Mouse (Mus musculus): ENCODE data around the gene Evi5l. TPM values are rescaled to one million over a fixed set of nuclear protein-coding genes. Genes with fewer than 3 reads are reported as not detected.
"Not testable (repeated sequence)": the region's sequence is repeated elsewhere in the genome, so short reads cannot be mapped to it uniquely, and the experiment has no call there.

Evi5l gene
- polyA plus RNA-seq, 1 experiment from 2014 or later: 86.7 TPM

- Histone ChIP-seq H3K27me3 (ENCODE audit: control insufficient read depth, insufficient read depth, low read length) (no peaks in the 10 kb centered on the region), H3K4me2 (ENCODE audit: low read depth, low read length) (no peak overlapping the region), H3K4me3 (ENCODE audit: low read depth, low read length) (no peak overlapping the region), H3K36me3 (ENCODE audit: control insufficient read depth, insufficient read depth, low read length) (peaks cover 49% of the 10 kb centered on the region), H3K9ac (replicated peaks; ENCODE audit: low read depth, low read length) (no peak overlapping the region), H3K9me3 (ENCODE audit: control insufficient read depth, low read length) (no peaks in the 10 kb centered on the region), H3K4me1 (ENCODE audit: control insufficient read depth, insufficient read depth, low read length) (no peaks in the 10 kb centered on the region), H3K27ac (ENCODE audit: low read depth, low read length) (no peak overlapping the region)
- WGBS: 96% methylated on average over 8 of the region's 8 CpGs
- no peak for ATAC-seq (ENCODE audit: low read depth)
Observed at GRCm38 (mm10) chr8:4247241-4247640, 80.9 kb downstream of the Evi5l start.

GRCm38 (mm10) chr8:4247951-4248540 is 81.7 kb downstream of the Evi5l start, which contains the start of gene Tgfbr3l:
TSS of gene Tgfbr3l (plus strand) at chr8:4248214.
- H3K27me3 ChIP-seq (ENCODE audit: control insufficient read depth, insufficient read depth, low read length): no peaks in the 10 kb centered on the region
- no peak within 1 kb of the TSS for H3K4me2 ChIP-seq (ENCODE audit: low read depth, low read length)
- no peak within 1 kb of the TSS for H3K9ac ChIP-seq (replicated peaks; ENCODE audit: low read depth, low read length)
- H3K4me3 ChIP-seq (ENCODE audit: low read depth, low read length): no peak within 1 kb of the TSS
- no peaks in the 10 kb centered on the region for H3K4me1 ChIP-seq (ENCODE audit: control insufficient read depth, insufficient read depth, low read length)
- H3K27ac ChIP-seq (ENCODE audit: low read depth, low read length): no peak within 1 kb of the TSS
- peaks cover 45% of the 10 kb centered on the region for H3K36me3 ChIP-seq (ENCODE audit: control insufficient read depth, insufficient read depth, low read length)
- H3K9me3 ChIP-seq (ENCODE audit: control insufficient read depth, low read length): no peaks in the 10 kb centered on the region
- ATAC-seq (ENCODE audit: low read depth): no peak
- WGBS: 76% methylated on average over 15 of the region's 15 CpGs

GRCm38 (mm10) chr8:4249213-4249612 is 82.8 kb downstream of the Evi5l start:
- Histone ChIP-seq H3K4me1 (ENCODE audit: control insufficient read depth, insufficient read depth, low read length) (peaks cover 4% of the 10 kb centered on the region), H3K27me3 (ENCODE audit: control insufficient read depth, insufficient read depth, low read length) (no peaks in the 10 kb centered on the region), H3K4me3 (ENCODE audit: low read depth, low read length) (no peak overlapping the region), H3K36me3 (ENCODE audit: control insufficient read depth, insufficient read depth, low read length) (peaks cover 38% of the 10 kb centered on the region), H3K4me2 (ENCODE audit: low read depth, low read length) (no peak overlapping the region), H3K27ac (ENCODE audit: low read depth, low read length) (no peak overlapping the region), H3K9me3 (ENCODE audit: control insufficient read depth, low read length) (no peaks in the 10 kb centered on the region), H3K9ac (replicated peaks; ENCODE audit: low read depth, low read length) (no peak overlapping the region)
- WGBS: 12% methylated on average over 29 of the region's 29 CpGs
- no peak for ATAC-seq (ENCODE audit: low read depth)

- Histone ChIP-seq H3K9ac (replicated peaks; ENCODE audit: low read depth, low read length) (no peak overlapping the region), H3K36me3 (ENCODE audit: control insufficient read depth, insufficient read depth, low read length) (peaks cover 26% of the 10 kb centered on the region), H3K9me3 (ENCODE audit: control insufficient read depth, low read length) (no peaks in the 10 kb centered on the region), H3K27ac (ENCODE audit: low read depth, low read length) (no peak overlapping the region), H3K4me1 (ENCODE audit: control insufficient read depth, insufficient read depth, low read length) (peaks cover 7% of the 10 kb centered on the region), H3K4me3 (ENCODE audit: low read depth, low read length) (no peak overlapping the region), H3K27me3 (ENCODE audit: control insufficient read depth, insufficient read depth, low read length) (no peaks in the 10 kb centered on the region), H3K4me2 (ENCODE audit: low read depth, low read length) (no peak overlapping the region)
- WGBS: 28% methylated on average over 26 of the region's 26 CpGs
- peak; percentile 9; the same call in 1 of the 2 replicates for ATAC-seq (ENCODE audit: low read depth)
Observed at GRCm38 (mm10) chr8:4250306-4250970, 84.1 kb downstream of the Evi5l start.

- peaks cover 21% of the 10 kb centered on the region for H3K36me3 ChIP-seq (ENCODE audit: control insufficient read depth, insufficient read depth, low read length)
- peak overlapping the region; percentile 86; the same call in 1 of the 2 replicates for H3K9ac ChIP-seq (replicated peaks; ENCODE audit: low read depth, low read length)
- peak overlapping the region; percentile 92 for H3K4me3 ChIP-seq (ENCODE audit: low read depth, low read length)
- 45% methylated on average over 8 of the region's 8 CpGs for WGBS
- H3K4me1 ChIP-seq (ENCODE audit: control insufficient read depth, insufficient read depth, low read length): peaks cover 13% of the 10 kb centered on the region
- H3K27me3 ChIP-seq (ENCODE audit: control insufficient read depth, insufficient read depth, low read length): no peaks in the 10 kb centered on the region
- H3K9me3 ChIP-seq (ENCODE audit: control insufficient read depth, low read length): no peaks in the 10 kb centered on the region
- H3K4me2 ChIP-seq (ENCODE audit: low read depth, low read length): peak overlapping the region; percentile 47
- ATAC-seq (ENCODE audit: low read depth): 0 out of 2 replicates have a peak, but pooled peaks have one; percentile 0
- peak overlapping the region; percentile 88 for H3K27ac ChIP-seq (ENCODE audit: low read depth, low read length)
Observed at GRCm38 (mm10) chr8:4252116-4252760, 85.9 kb downstream of the Evi5l start.

GRCm38 (mm10) chr8:4252934-4253841 is 86.8 kb downstream of the Evi5l start, which contains the start of gene Snapc2:
TSS of gene Snapc2 (plus strand) at chr8:4253080.
- peak within 1 kb of the TSS; percentile 88 for H3K27ac ChIP-seq (ENCODE audit: low read depth, low read length)
- peak; percentile 89 for ATAC-seq (ENCODE audit: low read depth)
- H3K4me2 ChIP-seq (ENCODE audit: low read depth, low read length): peak within 1 kb of the TSS; percentile 47
- under 1% methylated on average over 69 of the region's 69 CpGs for WGBS
- peak within 1 kb of the TSS; percentile 92 for H3K4me3 ChIP-seq (ENCODE audit: low read depth, low read length)
- H3K4me1 ChIP-seq (ENCODE audit: control insufficient read depth, insufficient read depth, low read length): peaks cover 22% of the 10 kb centered on the region
- peaks cover 17% of the 10 kb centered on the region for H3K36me3 ChIP-seq (ENCODE audit: control insufficient read depth, insufficient read depth, low read length)
- H3K9me3 ChIP-seq (ENCODE audit: control insufficient read depth, low read length): no peaks in the 10 kb centered on the region
- H3K9ac ChIP-seq (replicated peaks; ENCODE audit: low read depth, low read length): peak within 1 kb of the TSS; percentile 86
- no peaks in the 10 kb centered on the region for H3K27me3 ChIP-seq (ENCODE audit: control insufficient read depth, insufficient read depth, low read length)

- peaks cover 12% of the 10 kb centered on the region for H3K36me3 ChIP-seq (ENCODE audit: control insufficient read depth, insufficient read depth, low read length)
- H3K4me1 ChIP-seq (ENCODE audit: control insufficient read depth, insufficient read depth, low read length): peaks cover 22% of the 10 kb centered on the region
- WGBS: 64% methylated on average over 6 of the region's 6 CpGs
- peak overlapping the region; percentile 88 for H3K27ac ChIP-seq (ENCODE audit: low read depth, low read length)
- peak overlapping the region; percentile 47 for H3K4me2 ChIP-seq (ENCODE audit: low read depth, low read length)
- no peaks in the 10 kb centered on the region for H3K9me3 ChIP-seq (ENCODE audit: control insufficient read depth, low read length)
- no peaks in the 10 kb centered on the region for H3K27me3 ChIP-seq (ENCODE audit: control insufficient read depth, insufficient read depth, low read length)
- peak overlapping the region; percentile 92 for H3K4me3 ChIP-seq (ENCODE audit: low read depth, low read length)
- no peak for ATAC-seq (ENCODE audit: low read depth)
- H3K9ac ChIP-seq (replicated peaks; ENCODE audit: low read depth, low read length): peak overlapping the region; percentile 86; the same call in 1 of the 2 replicates
Observed at GRCm38 (mm10) chr8:4254001-4254400, 87.6 kb downstream of the Evi5l start.

GRCm38 (mm10) chr8:4255471-4255870 is 89.1 kb downstream of the Evi5l start:
- H3K27me3 ChIP-seq (ENCODE audit: control insufficient read depth, insufficient read depth, low read length); H3K9ac ChIP-seq (replicated peaks; ENCODE audit: low read depth, low read length); ATAC-seq (ENCODE audit: low read depth); H3K4me3 ChIP-seq (ENCODE audit: low read depth, low read length); H3K27ac ChIP-seq (ENCODE audit: low read depth, low read length); H3K4me2 ChIP-seq (ENCODE audit: low read depth, low read length); H3K9me3 ChIP-seq (ENCODE audit: control insufficient read depth, low read length): not testable (repeated sequence)
- WGBS: 92% methylated on average over 7 of the region's 7 CpGs
- Histone ChIP-seq H3K4me1 (ENCODE audit: control insufficient read depth, insufficient read depth, low read length) (peaks cover 31% of the 10 kb centered on the region), H3K36me3 (ENCODE audit: control insufficient read depth, insufficient read depth, low read length) (peaks cover 11% of the 10 kb centered on the region)

Measured in neural tube, embryonic 14.5 days (tissue).